Mouse (Mus musculus): ENCODE measurements around the gene Olfr872.

DNA sequence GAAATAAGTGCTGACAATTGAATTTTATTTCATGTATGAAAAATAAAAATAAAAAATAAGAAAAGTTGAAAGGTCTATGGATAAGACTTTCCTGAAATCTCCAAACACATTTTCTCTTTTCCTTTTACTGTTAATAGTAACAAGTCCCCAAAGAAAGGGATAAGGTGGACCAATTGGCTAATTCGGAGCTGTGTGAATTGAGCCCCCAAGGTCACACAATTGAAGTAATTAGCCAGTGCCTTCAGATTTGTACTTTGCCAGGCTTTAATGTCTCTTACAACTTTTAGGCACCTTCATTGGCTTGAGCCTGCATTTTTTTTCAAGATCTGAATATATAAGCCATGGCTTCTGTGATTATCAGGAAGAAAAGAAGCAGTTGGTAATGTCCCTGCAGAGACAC lies 61.3 kb downstream of the Olfr872 start, which contains the start of gene Olfr873:
- TF ChIP-seq POLR2A (IDR thresholded peaks at IDR 0.05; ENCODE audit: borderline replicate concordance, insufficient read depth, low read length) (no peak), CTCF (IDR thresholded peaks at IDR 0.05; ENCODE audit: borderline replicate concordance, insufficient read depth, low read depth, low read length) (no peak)
